11 mouse cellular contexts compared by ENCODE assay signal in genomic region chr9:66090593-66091244, GRCm38 (mm10). TPM values are rescaled to one million over a fixed set of nuclear protein-coding genes. Genes with fewer than 3 reads are reported as not detected.
DNase-seq lines count a peak whose midpoint lies in the region; ATAC-seq and TF ChIP-seq lines count a peak whose summit lies in the region.
"Had no signal": no experiment of that assay in that cellular context is flagged by ENCODE, and none has a peak within 500 bp of the region (broad histone marks: within the 10 kb centered on the region; RNA-seq: fewer than 3 reads in every experiment).

No protein-coding gene starts in this region.

- peaks cover 18% of the 10 kb centered on the region for H3K4me1 ChIP-seq in heart, embryonic 11.5 days (ENCODE audit: control insufficient read depth, insufficient read depth, low read length)
- H3K4me1 ChIP-seq in heart, adult 2 months (ENCODE audit: control insufficient read depth, insufficient read depth, low read length): peaks cover 2% of the 10 kb centered on the region; the same call in 1 of the 2 replicates
- H3K4me1 ChIP-seq in lung, embryonic 15.5 days: peaks cover 37% of the 10 kb centered on the region
- 0 out of 2 replicates have a peak, but pooled peaks cover 8% of the 10 kb centered on the region for H3K4me1 ChIP-seq in intestine, postnatal 0 days (replicated peaks; ENCODE audit: control insufficient read depth, insufficient read depth, low read length)
- H3K4me1 ChIP-seq in forebrain, embryonic 16.5 days (replicated peaks; ENCODE audit: control insufficient read depth, insufficient read depth, low read length): no peaks in the 10 kb centered on the region

- 91% methylated on average over 13 of the region's 13 CpGs for WGBS in heart, embryonic 11.5 days (ENCODE audit: insufficient replicate concordance)
- 81% methylated on average over 13 of the region's 13 CpGs for WGBS in heart, adult 2 months
- 75% methylated on average over 13 of the region's 13 CpGs for whole genome bisulfite sequencing in lung, embryonic 15.5 days
- WGBS in intestine, postnatal 0 days: 85% methylated on average over 13 of the region's 13 CpGs
- WGBS in forebrain, embryonic 16.5 days: 84% methylated on average over 13 of the region's 13 CpGs

- no peak overlapping the region for H3K4me3 ChIP-seq in heart, embryonic 11.5 days (ENCODE audit: low read depth, low read length)
- H3K4me3 ChIP-seq in heart, adult 2 months: no peak overlapping the region
- no peak overlapping the region for H3K4me3 ChIP-seq in lung, embryonic 15.5 days
- no peak overlapping the region for H3K4me3 ChIP-seq in intestine, postnatal 0 days (ENCODE audit: low read depth, low read length)
- H3K4me3 ChIP-seq in forebrain, embryonic 16.5 days (replicated peaks; ENCODE audit: low read length): no peak overlapping the region

- H3K79me2 ChIP-seq in heart, adult 2 months (replicated peaks; ENCODE audit: control insufficient read depth, insufficient read depth, low read length): no peaks in the 10 kb centered on the region

- intact Hi-C loops in heart, adult 2 months (cut with DNase I): no loop called here
- intact Hi-C loops in heart, postnatal 14 days (cut with DNase I): no loop called here

- H3K36me3 ChIP-seq in heart, embryonic 11.5 days (ENCODE audit: control insufficient read depth, insufficient read depth, low read length): peaks cover 37% of the 10 kb centered on the region
- no peaks in the 10 kb centered on the region; the same call in 1 of the 2 replicates for H3K36me3 ChIP-seq in heart, adult 2 months (ENCODE audit: control insufficient read depth, insufficient read depth, low read length)
- peaks cover 63% of the 10 kb centered on the region for H3K36me3 ChIP-seq in lung, embryonic 15.5 days
- peaks cover 84% of the 10 kb centered on the region for H3K36me3 ChIP-seq in intestine, postnatal 0 days (ENCODE audit: control insufficient read depth, insufficient read depth)
- H3K36me3 ChIP-seq in forebrain, embryonic 16.5 days (ENCODE audit: control insufficient read depth, insufficient read depth): peaks cover 47% of the 10 kb centered on the region

- no peak for TF ChIP-seq POLR2A in heart, adult 2 months (IDR thresholded peaks at IDR 0.05; ENCODE audit: insufficient read depth, low read depth, low read length)

- no peak for TF ChIP-seq EP300 in heart, adult 2 months (IDR thresholded peaks at IDR 0.05; ENCODE audit: insufficient read depth, low read depth, low read length)

- H3K27me3 ChIP-seq in heart, embryonic 11.5 days (ENCODE audit: control insufficient read depth, insufficient read depth, low read length): no peaks in the 10 kb centered on the region
- no peaks in the 10 kb centered on the region for H3K27me3 ChIP-seq in heart, adult 2 months (ENCODE audit: control insufficient read depth, insufficient read depth, low read length)
- no peaks in the 10 kb centered on the region for H3K27me3 ChIP-seq in lung, embryonic 15.5 days
- H3K27me3 ChIP-seq in intestine, postnatal 0 days (replicated peaks; ENCODE audit: control insufficient read depth, insufficient read depth, low read length): no peaks in the 10 kb centered on the region
- no peaks in the 10 kb centered on the region for H3K27me3 ChIP-seq in forebrain, embryonic 16.5 days (replicated peaks; ENCODE audit: control insufficient read depth, insufficient read depth, low read length)

- H3K9me3 ChIP-seq in heart, embryonic 11.5 days (replicated peaks; ENCODE audit: control insufficient read depth, low read length): no peaks in the 10 kb centered on the region
- no peaks in the 10 kb centered on the region for H3K9me3 ChIP-seq in lung, embryonic 15.5 days
- no peaks in the 10 kb centered on the region for H3K9me3 ChIP-seq in intestine, postnatal 0 days (ENCODE audit: control insufficient read depth)
- H3K9me3 ChIP-seq in forebrain, embryonic 16.5 days (ENCODE audit: control insufficient read depth, low read length): no peaks in the 10 kb centered on the region

- no peak overlapping the region for H3K9ac ChIP-seq in heart, embryonic 11.5 days (ENCODE audit: low read depth, low read length)
- H3K9ac ChIP-seq in heart, adult 2 months (ENCODE audit: low read depth, low read length): no peak overlapping the region
- H3K9ac ChIP-seq in lung, embryonic 15.5 days: no peak overlapping the region
- H3K9ac ChIP-seq in intestine, postnatal 0 days (ENCODE audit: low read depth, low read length): no peak overlapping the region
- no peak overlapping the region for H3K9ac ChIP-seq in forebrain, embryonic 16.5 days (replicated peaks; ENCODE audit: low read depth, low read length)

- ATAC-seq in heart, embryonic 11.5 days (replicated peaks; ENCODE audit: insufficient number of reproducible peaks, low FRiP score, low TSS enrichment): 0 out of 2 replicates have a peak, but pooled peaks have one; percentile 26
- no peak for ATAC-seq in lung, embryonic 15.5 days (ENCODE audit: borderline replicate concordance, extremely low read depth, low FRiP score, low TSS enrichment)
- no peak for ATAC-seq in intestine, postnatal 0 days
- ATAC-seq in forebrain, embryonic 16.5 days: no peak
- ATAC-seq: midbrain, embryonic 16.5 days had no signal

- H3K27ac ChIP-seq in heart, embryonic 11.5 days (ENCODE audit: low read depth, low read length): no peak overlapping the region
- H3K27ac ChIP-seq in heart, adult 2 months: no peak overlapping the region
- peak overlapping the region; percentile 75 for H3K27ac ChIP-seq in lung, embryonic 15.5 days
- peak overlapping the region; percentile 96 for H3K27ac ChIP-seq in intestine, postnatal 0 days (ENCODE audit: low read depth, low read length)
- no peak overlapping the region for H3K27ac ChIP-seq in forebrain, embryonic 16.5 days (ENCODE audit: low read length)

- H3K4me2 ChIP-seq in heart, embryonic 11.5 days: no peak overlapping the region
- H3K4me2 ChIP-seq in lung, embryonic 15.5 days: no peak overlapping the region
- H3K4me2 ChIP-seq in intestine, postnatal 0 days (replicated peaks; ENCODE audit: low read depth): no peak overlapping the region
- H3K4me2 ChIP-seq in forebrain, embryonic 16.5 days (ENCODE audit: low read length): no peak overlapping the region

- TF ChIP-seq CTCF in heart, adult 2 months (IDR thresholded peaks at IDR 0.05): no peak
- no peak for TF ChIP-seq CTCF in intestine, postnatal 0 days (IDR thresholded peaks at IDR 0.05; ENCODE audit: low read depth)

- no peak for DNase-seq in heart, adult 2 months
- DNase-seq in lung, postnatal 36 days: no peak
- DNase-seq in adrenal gland, postnatal 25 days: peak; percentile 34
- no peak for DNase-seq in heart, postnatal 14 days
- DNase-seq: spleen, adult 18-20 months; thymus, adult 18-20 months had no signal

RNA-seq across cellular contexts. Expression of gene Snx22, which starts 21.2 kb away (rescaled TPM):
- polyA plus RNA-seq in heart, embryonic 11.5 days (2014; fragmentation: Nextera tagmentation; extraction: Ambion mirVana): 2.1 and 2.9 TPM in 2 replicates
- total RNA-seq in heart, adult 2 months (2021): under 1 TPM; 0.70 to 0.86 TPM
- polyA plus RNA-seq in heart, adult 2 months (2012; rRNA removed): 0.70 and 0.73 TPM in 2 replicates
- 9.8 and 10.6 TPM in 2 replicates for polyA plus RNA-seq in lung, embryonic 15.5 days (2015; fragmentation: Nextera tagmentation; extraction: Ambion mirVana)
- 0.30 and 0.95 TPM in 2 replicates for total RNA-seq in adrenal gland, postnatal 25 days (2021)
- 0.98 and 1.4 TPM in 2 replicates for polyA plus RNA-seq in intestine, postnatal 0 days (2015; fragmentation: Nextera tagmentation; extraction: Ambion mirVana)
- total RNA-seq in heart, postnatal 14 days (2021): 1 to 10 TPM in 1 of 2 experiments, under 1 TPM in 1; 0.90 to 1.0 TPM
- 4.5 and 8.1 TPM in 2 replicates for polyA plus RNA-seq in forebrain, embryonic 16.5 days (2015; fragmentation: Nextera tagmentation; extraction: Ambion mirVana)

RNA-seq across cellular contexts. Expression of gene Ppib, which starts 30.7 kb away (rescaled TPM):
- polyA plus RNA-seq in heart, embryonic 11.5 days (2014; fragmentation: Nextera tagmentation; extraction: Ambion mirVana): 463 and 480 TPM in 2 replicates
- 100 to 1,000 TPM; 113 to 114 TPM for total RNA-seq in heart, adult 2 months (2021)
- 89.9 and 102 TPM in 2 replicates for polyA plus RNA-seq in heart, adult 2 months (2012; rRNA removed)
- 655 and 682 TPM in 2 replicates for polyA plus RNA-seq in lung, embryonic 15.5 days (2015; fragmentation: Nextera tagmentation; extraction: Ambion mirVana)
- 297 and 304 TPM in 2 replicates for total RNA-seq in adrenal gland, postnatal 25 days (2021)
- 440 and 508 TPM in 2 replicates for polyA plus RNA-seq in intestine, postnatal 0 days (2015; fragmentation: Nextera tagmentation; extraction: Ambion mirVana)
- 100 to 1,000 TPM; 184 to 201 TPM for total RNA-seq in heart, postnatal 14 days (2021)
- 325 and 326 TPM in 2 replicates for polyA plus RNA-seq in forebrain, embryonic 16.5 days (2015; fragmentation: Nextera tagmentation; extraction: Ambion mirVana)

RNA-seq across cellular contexts. Expression of gene Snx1, which starts 35.7 kb away (rescaled TPM):
- polyA plus RNA-seq in heart, embryonic 11.5 days (2014; fragmentation: Nextera tagmentation; extraction: Ambion mirVana): 71.7 and 73.5 TPM in 2 replicates
- total RNA-seq in heart, adult 2 months (2021): 10 to 100 TPM; 24.8 to 27.6 TPM
- polyA plus RNA-seq in heart, adult 2 months (2012; rRNA removed): 19.2 and 25.2 TPM in 2 replicates
- polyA plus RNA-seq in lung, embryonic 15.5 days (2015; fragmentation: Nextera tagmentation; extraction: Ambion mirVana): 117 and 126 TPM in 2 replicates
- total RNA-seq in adrenal gland, postnatal 25 days (2021): 102 and 125 TPM in 2 replicates
- 122 and 133 TPM in 2 replicates for polyA plus RNA-seq in intestine, postnatal 0 days (2015; fragmentation: Nextera tagmentation; extraction: Ambion mirVana)
- 10 to 100 TPM; 34.1 to 34.4 TPM for total RNA-seq in heart, postnatal 14 days (2021)
- polyA plus RNA-seq in forebrain, embryonic 16.5 days (2015; fragmentation: Nextera tagmentation; extraction: Ambion mirVana): 101 and 109 TPM in 2 replicates

RNA-seq across cellular contexts. Expression of gene Ciao2a, which starts 35.7 kb away (rescaled TPM):
- polyA plus RNA-seq in heart, embryonic 11.5 days (2014; fragmentation: Nextera tagmentation; extraction: Ambion mirVana): 178 and 181 TPM in 2 replicates
- 10 to 100 TPM; 59.7 to 68.1 TPM for total RNA-seq in heart, adult 2 months (2021)
- polyA plus RNA-seq in heart, adult 2 months (2012; rRNA removed): 19.5 and 31.2 TPM in 2 replicates
- polyA plus RNA-seq in lung, embryonic 15.5 days (2015; fragmentation: Nextera tagmentation; extraction: Ambion mirVana): 148 and 149 TPM in 2 replicates
- total RNA-seq in adrenal gland, postnatal 25 days (2021): 75.1 and 83.5 TPM in 2 replicates
- 201 and 207 TPM in 2 replicates for polyA plus RNA-seq in intestine, postnatal 0 days (2015; fragmentation: Nextera tagmentation; extraction: Ambion mirVana)
- total RNA-seq in heart, postnatal 14 days (2021): 10 to 100 TPM; 59.4 to 69.3 TPM
- polyA plus RNA-seq in forebrain, embryonic 16.5 days (2015; fragmentation: Nextera tagmentation; extraction: Ambion mirVana): 81.1 and 84.3 TPM in 2 replicates

Comparison
In these comparisons a context has a peak if more than half of its experiments do, and no peak if none do; other contexts are left out.
1. H3K27ac ChIP-seq: peak in lung, embryonic 15.5 days (single experiment) and intestine, postnatal 0 days (single experiment); none in heart, embryonic 11.5 days (single experiment), heart, adult 2 months (single experiment) and forebrain, embryonic 16.5 days (single experiment).